Mouse (Mus musculus): Measurements from ENCODE around the gene Cog7.

DNA sequence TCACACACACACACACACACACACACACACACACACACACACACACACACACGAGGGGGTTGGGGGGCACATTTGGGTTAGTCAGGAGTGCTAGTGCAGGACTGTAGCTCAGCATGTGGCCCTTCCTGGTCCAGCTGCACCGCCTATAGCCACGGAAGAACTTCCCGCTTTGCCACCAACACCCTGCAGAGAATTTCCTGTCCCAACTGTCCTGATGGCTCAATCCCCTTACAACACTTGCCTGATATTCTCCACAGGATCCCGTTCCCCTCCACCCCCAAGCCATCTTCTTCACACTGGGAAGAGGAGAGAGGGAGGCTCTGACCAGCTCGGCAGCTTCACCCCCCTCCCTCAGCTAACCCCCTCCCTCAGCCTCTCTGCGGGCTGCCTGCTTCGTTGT, 18.9 kb upstream of the Cog7 start:
- TF ChIP-seq CTCF (IDR thresholded peaks at IDR 0.05; ENCODE audit: control insufficient read depth, insufficient read depth, insufficient read length) (no peak), USF1 (IDR thresholded peaks at IDR 0.05; ENCODE audit: low read depth) (no peak), MYOD1 (IDR thresholded peaks at IDR 0.05; ENCODE audit: control insufficient read depth, insufficient read length, low read depth) (no peak), MAX (IDR thresholded peaks at IDR 0.05) (no peak), FOSL1 (IDR thresholded peaks at IDR 0.05; ENCODE audit: insufficient read depth, low read length, poor library complexity, severe bottlenecking) (no peak), CEBPB (IDR thresholded peaks at IDR 0.05; ENCODE audit: low read depth) (no peak)

All from C2C12 (cell line).